Mouse (Mus musculus): Measurements from ENCODE around the gene Snta1.

GRCm38 (mm10) chr2:154456621-154457020 is 48.7 kb upstream of the Snta1 start:
- no peak for TF ChIP-seq CTCF (IDR thresholded peaks at IDR 0.05; ENCODE audit: low read depth)
- TF ChIP-seq EP300 (IDR thresholded peaks at IDR 0.05; ENCODE audit: low read depth), result no peak

Data from heart, postnatal 0 days (tissue).